Mouse (Mus musculus) liver, embryonic 13.5 days (tissue): Measurements from ENCODE around the gene Zbtb20. TPM values are rescaled to one million over a fixed set of nuclear protein-coding genes. Genes with fewer than 3 reads are reported as not detected.

Experiments used
- ATAC-seq: fragments of 200-750 bp; cut with Nextera tagmentation; 2 replicates; pipeline ENCODE4 v1.8.0; 2017; ENCODE audit warnings: low read depth, mild to moderate bottlenecking, moderate number of reproducible peaks, moderate library complexity
- DNase-seq: peaks from one replicate; pipeline ENCODE4 v3.0.0; 2022
- H3K27ac ChIP-seq: fragments of 300-500 bp; sonication (generic); 2 replicates; pipeline ENCODE4 v1.5.1; 2015; ENCODE audit warnings: moderate library complexity, mild to moderate bottlenecking, inconsistent platforms
- H3K27me3 ChIP-seq: fragments of 300-500 bp; sonication (generic); 2 replicates; pipeline ENCODE4 v1.6.1; 2015; ENCODE audit warnings: mild to moderate bottlenecking, inconsistent platforms
- H3K36me3 ChIP-seq: fragments of 300-500 bp; sonication (generic); 2 replicates; pipeline ENCODE4 v1.6.1; 2015; ENCODE audit warnings: mild to moderate bottlenecking, inconsistent platforms
- H3K4me1 ChIP-seq: fragments of 300-500 bp; sonication (generic); replicated peaks from 2 replicates; pipeline ENCODE4 v1.6.1; 2015; ENCODE audit warnings: inconsistent platforms
- H3K4me2 ChIP-seq: fragments of 300-500 bp; sonication (generic); 2 replicates; pipeline ENCODE4 v1.6.1; 2015; ENCODE audit warnings: inconsistent platforms, mild to moderate bottlenecking, moderate library complexity
- H3K4me3 ChIP-seq: fragments of 300-500 bp; sonication (generic); replicated peaks from 2 replicates; pipeline ENCODE4 v1.5.1; 2015; ENCODE audit warnings: mild to moderate bottlenecking, inconsistent platforms
- H3K9ac ChIP-seq: fragments of 300-500 bp; sonication (generic); 2 replicates; pipeline ENCODE4 v1.6.1; 2015; ENCODE audit warnings: mild to moderate bottlenecking, inconsistent platforms
- H3K9me3 ChIP-seq: fragments of 300-500 bp; sonication (generic); replicated peaks from 2 replicates; pipeline ENCODE4 v1.6.1; 2016; ENCODE audit warnings: inconsistent platforms
- whole genome bisulfite sequencing: fragments of 180-500 bp; shearing (Covaris S2); methylation state at CpG from one replicate; pipeline ENCODE4 v1.1.7; 2015; ENCODE audit not compliant: insufficient replicate concordance; 5-methylcytosine and 5-hydroxymethylcytosine counted together
- polyA plus RNA-seq: library from polyadenylated mRNA; unstranded; fragments of >200 nt; fragmentation: Nextera tagmentation; extraction: Ambion mirVana; gene quantifications from 2 replicates; pipeline ENCODE4 v1.2.1, GENCODE M21; 2015

Gene Zbtb20
- polyA plus RNA-seq, 1 experiment from 2014 or later, result 2.5 TPM

- Histone ChIP-seq H3K9ac (no peak overlapping the region), H3K4me1 (no peaks in the 10 kb centered on the region), H3K9me3 (no peaks in the 10 kb centered on the region), H3K4me3 (no peak overlapping the region), H3K4me2 (no peak overlapping the region), H3K27ac (no peak overlapping the region), H3K36me3 (no peaks in the 10 kb centered on the region), H3K27me3 (no peaks in the 10 kb centered on the region)
- DNase-seq (no peak), ATAC-seq (no peak)
- 68% methylated on average over 3 of the region's 3 CpGs for WGBS
These were observed 489.6 kb downstream of the Zbtb20 start for GRCm38 (mm10) chr16:43365277-43365676.

GRCm38 (mm10) chr16:43370496-43371020 is 494.9 kb downstream of the Zbtb20 start:
- ATAC-seq (no peak), DNase-seq (no peak)
- H3K9ac ChIP-seq, result no peak overlapping the region
- H3K4me2 ChIP-seq, result no peak overlapping the region
- H3K9me3 ChIP-seq, result no peaks in the 10 kb centered on the region
- no peak overlapping the region for H3K27ac ChIP-seq
- no peak overlapping the region for H3K4me3 ChIP-seq
- WGBS, result 69% methylated on average over 3 of the region's 3 CpGs
- H3K36me3 ChIP-seq, result no peaks in the 10 kb centered on the region
- no peaks in the 10 kb centered on the region for H3K27me3 ChIP-seq
- H3K4me1 ChIP-seq, result no peaks in the 10 kb centered on the region

- no peak overlapping the region for H3K9ac ChIP-seq
- DNase-seq (no peak), ATAC-seq (no peak)
- H3K27me3 ChIP-seq, result no peaks in the 10 kb centered on the region
- H3K27ac ChIP-seq, result no peak overlapping the region
- no peaks in the 10 kb centered on the region for H3K9me3 ChIP-seq
- no peaks in the 10 kb centered on the region for H3K36me3 ChIP-seq
- no peak overlapping the region for H3K4me3 ChIP-seq
- no peaks in the 10 kb centered on the region for H3K4me1 ChIP-seq
- no peak overlapping the region for H3K4me2 ChIP-seq
- WGBS, result 40% methylated on average over 6 of the region's 6 CpGs
These were observed 501.1 kb downstream of the Zbtb20 start for GRCm38 (mm10) chr16:43376782-43377181.

GRCm38 (mm10) chr16:43379351-43380325 is 504.0 kb downstream of the Zbtb20 start:
- no peak for DNase-seq
- ATAC-seq, result no peak
- no peaks in the 10 kb centered on the region for H3K27me3 ChIP-seq
- no peaks in the 10 kb centered on the region for H3K36me3 ChIP-seq
- H3K4me1 ChIP-seq, result no peaks in the 10 kb centered on the region
- H3K9ac ChIP-seq, result no peak overlapping the region
- no peak overlapping the region for H3K27ac ChIP-seq
- 65% methylated on average over 7 of the region's 7 CpGs for WGBS
- H3K9me3 ChIP-seq, result no peaks in the 10 kb centered on the region
- no peak overlapping the region for H3K4me3 ChIP-seq
- no peak overlapping the region for H3K4me2 ChIP-seq

GRCm38 (mm10) chr16:43381183-43381582 is 505.5 kb downstream of the Zbtb20 start:
- H3K27me3 ChIP-seq, result no peaks in the 10 kb centered on the region
- no peak overlapping the region for H3K4me2 ChIP-seq
- WGBS, result 50% methylated on average over 2 of the region's 2 CpGs
- H3K4me1 ChIP-seq, result no peaks in the 10 kb centered on the region
- no peaks in the 10 kb centered on the region for H3K36me3 ChIP-seq
- no peak for ATAC-seq
- H3K27ac ChIP-seq, result no peak overlapping the region
- DNase-seq, result no peak
- H3K9me3 ChIP-seq, result no peaks in the 10 kb centered on the region
- no peak overlapping the region for H3K9ac ChIP-seq
- no peak overlapping the region for H3K4me3 ChIP-seq

- DNase-seq (no peak), ATAC-seq (no peak)
- Histone ChIP-seq H3K9me3 (no peaks in the 10 kb centered on the region), H3K4me1 (no peaks in the 10 kb centered on the region), H3K36me3 (no peaks in the 10 kb centered on the region), H3K4me3 (no peak overlapping the region), H3K9ac (no peak overlapping the region), H3K4me2 (no peak overlapping the region), H3K27ac (no peak overlapping the region), H3K27me3 (no peaks in the 10 kb centered on the region)
- WGBS, result 54% methylated on average over 7 of the region's 7 CpGs
These were observed 507.6 kb downstream of the Zbtb20 start for GRCm38 (mm10) chr16:43383149-43383740.

- 77% methylated on average over 4 of the region's 4 CpGs for WGBS
- no peak for DNase-seq
These were observed 509.4 kb downstream of the Zbtb20 start for GRCm38 (mm10) chr16:43384953-43385619.

GRCm38 (mm10) chr16:43385620-43386210 is 510.0 kb downstream of the Zbtb20 start:
- H3K9ac ChIP-seq, result no peak overlapping the region
- ATAC-seq, result no peak
- H3K27ac ChIP-seq, result no peak overlapping the region
- no peak overlapping the region for H3K4me2 ChIP-seq
- H3K9me3 ChIP-seq, result no peaks in the 10 kb centered on the region
- 57% methylated on average over 5 of the region's 5 CpGs for WGBS
- no peak overlapping the region for H3K4me3 ChIP-seq
- H3K4me1 ChIP-seq, result no peaks in the 10 kb centered on the region
- no peak for DNase-seq
- no peaks in the 10 kb centered on the region for H3K27me3 ChIP-seq
- no peaks in the 10 kb centered on the region for H3K36me3 ChIP-seq

More at GRCm38 (mm10) chr16:43384953-43385619, 509.4 kb downstream of the Zbtb20 start:
- Histone ChIP-seq H3K9ac (no peak overlapping the region), H3K27me3 (no peaks in the 10 kb centered on the region), H3K27ac (no peak overlapping the region), H3K9me3 (no peaks in the 10 kb centered on the region), H3K36me3 (no peaks in the 10 kb centered on the region), H3K4me1 (no peaks in the 10 kb centered on the region), H3K4me2 (no peak overlapping the region), H3K4me3 (no peak overlapping the region)
- ATAC-seq, result no peak

GRCm38 (mm10) chr16:43386426-43386825 is 510.7 kb downstream of the Zbtb20 start:
- no peak overlapping the region for H3K4me2 ChIP-seq
- DNase-seq, result no peak
- no peaks in the 10 kb centered on the region for H3K36me3 ChIP-seq
- no peaks in the 10 kb centered on the region for H3K4me1 ChIP-seq
- no peak overlapping the region for H3K9ac ChIP-seq
- ATAC-seq, result no peak
- H3K27ac ChIP-seq, result no peak overlapping the region
- H3K9me3 ChIP-seq, result no peaks in the 10 kb centered on the region
- 63% methylated on average over 5 of the region's 5 CpGs for WGBS
- H3K4me3 ChIP-seq, result no peak overlapping the region
- no peaks in the 10 kb centered on the region for H3K27me3 ChIP-seq

GRCm38 (mm10) chr16:43388389-43388788 is 512.7 kb downstream of the Zbtb20 start:
- no peak for DNase-seq
- ATAC-seq, result no peak
- no peaks in the 10 kb centered on the region for H3K9me3 ChIP-seq
- no peak overlapping the region for H3K4me2 ChIP-seq
- H3K36me3 ChIP-seq, result no peaks in the 10 kb centered on the region
- no peak overlapping the region for H3K4me3 ChIP-seq
- no peaks in the 10 kb centered on the region for H3K27me3 ChIP-seq
- no peak overlapping the region for H3K9ac ChIP-seq
- WGBS, result 68% methylated on average over 5 of the region's 5 CpGs
- no peaks in the 10 kb centered on the region for H3K4me1 ChIP-seq
- no peak overlapping the region for H3K27ac ChIP-seq

- WGBS, result 58% methylated on average over 4 of the region's 4 CpGs
- no peaks in the 10 kb centered on the region for H3K27me3 ChIP-seq
- no peak overlapping the region for H3K9ac ChIP-seq
- H3K4me1 ChIP-seq, result no peaks in the 10 kb centered on the region
- DNase-seq (no peak), ATAC-seq (no peak)
- no peak overlapping the region for H3K4me2 ChIP-seq
- no peak overlapping the region for H3K27ac ChIP-seq
- no peaks in the 10 kb centered on the region for H3K9me3 ChIP-seq
- H3K4me3 ChIP-seq, result no peak overlapping the region
- no peaks in the 10 kb centered on the region for H3K36me3 ChIP-seq
These were observed 514.7 kb downstream of the Zbtb20 start for GRCm38 (mm10) chr16:43390387-43390786.
